Mouse (Mus musculus) ovary, postnatal 10 days (tissue): ENCODE results near the gene Abi3bp.

ENCODE experiments used
- DNase-seq: peaks from one replicate; pipeline ENCODE4 v3.0.0; 2022; ENCODE audit warnings: low spot score

The Abi3bp gene

DNA sequence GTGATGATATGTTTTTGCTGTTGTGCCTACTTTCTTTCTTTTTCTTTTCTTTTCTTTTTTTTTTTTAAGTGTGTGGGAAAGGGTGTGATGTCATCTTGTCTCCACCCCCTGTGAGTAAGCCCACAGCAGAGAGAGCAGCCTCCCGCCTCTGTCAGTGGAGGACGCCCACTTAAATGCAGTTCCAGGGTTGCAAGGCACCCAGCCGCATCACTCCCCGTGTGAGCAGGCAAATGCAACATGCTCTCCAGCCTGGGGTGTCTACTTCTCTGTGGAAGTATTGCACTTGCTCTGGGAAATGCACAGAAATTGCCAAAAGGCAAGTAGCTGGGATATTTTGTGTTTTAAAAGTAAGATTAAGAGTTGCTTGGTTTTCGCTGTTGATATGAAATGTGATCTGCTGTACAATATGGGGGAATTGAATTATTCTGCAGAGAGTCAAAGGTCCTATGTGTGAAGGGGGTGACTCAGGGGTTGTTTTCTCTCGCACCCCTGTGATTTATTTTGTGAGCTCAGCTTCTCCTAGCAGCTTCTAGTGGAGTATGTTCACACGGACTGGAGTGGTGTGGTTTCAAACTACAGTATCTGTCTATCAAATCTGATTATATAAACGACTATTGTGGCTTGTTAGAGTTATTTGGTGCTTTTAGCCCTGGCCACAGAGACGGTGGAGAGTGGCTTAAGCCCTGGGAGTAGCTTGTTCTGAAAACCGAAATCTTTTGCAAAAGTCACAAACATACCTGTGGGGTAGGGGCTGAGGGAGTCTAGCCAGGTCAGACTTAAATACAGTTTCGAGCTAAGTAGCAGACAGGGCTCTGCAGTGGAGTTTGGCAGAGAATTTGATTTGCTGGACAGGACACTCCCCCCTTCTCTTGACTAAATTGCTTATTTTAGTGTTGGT, at the start of gene Abi3bp:
Abi3bp (plus strand) TSS at position 202 of the 898 bp plus-strand sequence.
- peak; percentile 33 for DNase-seq

- no peak for DNase-seq
Observed at GRCm38 (mm10) chr16:56435293-56436185, 42.1 kb upstream of the Abi3bp start.

- no peak for DNase-seq
Observed at GRCm38 (mm10) chr16:56440243-56440642, 37.4 kb upstream of the Abi3bp start.

DNA sequence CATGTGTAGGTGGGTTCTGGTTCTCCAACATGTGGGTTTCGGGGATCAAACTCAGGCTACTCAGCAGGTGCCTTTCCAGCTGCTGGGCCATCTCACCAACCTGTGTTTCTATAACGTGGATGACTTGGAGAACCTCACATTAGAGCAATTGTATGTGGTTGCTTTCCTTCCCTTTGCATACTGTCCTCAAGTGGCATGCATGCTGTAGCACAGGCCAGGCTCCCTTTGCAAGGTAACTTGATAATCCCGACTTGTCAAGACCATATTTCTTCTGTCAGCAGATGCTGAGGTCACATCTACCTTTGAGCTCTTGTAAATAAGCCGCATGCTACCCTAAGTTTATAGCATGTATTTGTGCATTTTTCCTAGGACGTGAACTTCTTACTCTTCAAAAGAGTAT, 36.6 kb upstream of the Abi3bp start:
- no peak for DNase-seq

DNA sequence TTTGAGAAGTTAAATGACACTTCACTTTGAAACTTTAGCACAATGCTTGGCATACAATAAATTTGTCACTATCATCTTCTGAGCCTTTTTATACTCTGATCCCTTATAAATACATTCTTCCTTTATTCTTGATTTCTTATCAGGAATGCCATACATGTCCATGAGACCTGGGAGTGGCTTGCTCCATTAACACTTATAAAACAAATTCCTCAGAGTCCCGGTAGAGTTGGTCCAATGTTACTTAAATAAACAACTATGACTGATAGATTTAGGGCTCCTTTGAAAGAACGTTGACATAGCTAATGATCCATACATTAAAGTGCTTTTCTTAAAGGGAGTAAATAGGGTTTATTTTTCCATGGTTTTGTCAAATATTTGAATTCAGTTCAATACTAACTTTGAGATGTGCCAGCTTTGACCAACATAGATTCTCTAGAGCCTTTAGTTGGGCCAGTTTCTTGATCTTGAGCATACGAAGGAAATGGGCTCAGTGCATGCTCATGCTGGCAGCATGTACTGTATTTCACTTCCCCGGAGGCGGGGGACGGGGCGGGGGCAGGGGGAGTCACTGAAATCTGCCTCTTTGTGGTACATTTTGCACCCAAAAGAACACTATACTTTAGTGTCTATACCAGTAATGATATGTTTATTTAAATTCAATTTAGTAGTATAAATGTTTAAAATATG, 35.9 kb upstream of the Abi3bp start:
- DNase-seq, result no peak

GRCm38 (mm10) chr16:56451482-56451881, 26.2 kb upstream of the Abi3bp start:
- no peak for DNase-seq

- DNase-seq, result no peak
Observed at GRCm38 (mm10) chr16:56451923-56452322, 25.8 kb upstream of the Abi3bp start.

- no peak for DNase-seq
Observed at GRCm38 (mm10) chr16:56458052-56458754, 19.5 kb upstream of the Abi3bp start.

- no peak for DNase-seq
Observed at GRCm38 (mm10) chr16:56473160-56473559, 4.5 kb upstream of the Abi3bp start.

DNA sequence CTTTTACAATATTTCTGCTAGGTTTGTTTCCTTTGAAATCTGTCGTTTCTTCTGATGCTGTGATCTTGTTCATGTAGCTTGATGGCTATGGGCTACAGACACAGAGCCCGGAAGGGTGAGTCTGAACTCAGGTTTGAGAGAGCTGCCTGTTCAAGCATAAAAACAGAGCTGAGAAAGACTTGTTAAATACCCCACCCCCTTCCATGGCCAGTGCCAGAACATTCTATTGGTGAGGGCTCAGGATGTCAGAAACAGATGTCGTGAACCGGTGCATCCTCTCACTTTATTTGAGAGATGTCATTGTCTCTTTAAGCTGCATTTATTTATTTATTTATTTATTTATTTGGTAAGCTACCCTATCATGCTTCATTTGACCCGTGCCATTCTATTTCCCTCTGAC, 2.0 kb upstream of the Abi3bp start:
- DNase-seq, result no peak

DNA sequence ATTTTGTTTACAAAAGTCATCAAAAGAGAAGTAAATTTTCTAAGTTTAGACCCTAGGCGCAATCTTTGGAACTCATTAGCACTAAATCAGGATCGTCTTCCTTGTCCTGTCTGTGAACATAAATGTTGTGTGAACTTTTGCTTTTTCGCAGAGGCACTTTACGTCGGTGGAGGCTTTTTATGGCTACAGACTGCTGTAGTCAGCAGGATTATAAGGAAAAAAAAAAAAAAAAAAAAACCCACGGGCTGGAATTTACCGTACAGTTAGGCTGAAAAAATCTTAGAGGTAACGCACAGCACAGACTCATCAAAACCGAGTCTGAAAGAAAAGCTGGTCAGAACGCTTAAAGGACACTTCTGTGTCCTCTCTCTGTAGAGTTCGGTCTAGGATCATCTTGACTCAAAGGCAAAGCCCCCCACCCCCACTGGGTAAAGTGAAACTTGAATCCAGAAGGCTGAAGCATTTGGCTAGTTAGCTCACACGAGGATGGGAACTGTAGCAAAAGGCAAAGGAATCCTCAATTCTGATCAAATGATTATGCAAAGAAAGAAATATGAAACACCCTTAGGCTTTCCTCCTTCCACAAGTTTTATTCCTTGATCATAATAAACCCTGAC, 1.0 kb downstream of the Abi3bp start:
- DNase-seq, result no peak

DNA sequence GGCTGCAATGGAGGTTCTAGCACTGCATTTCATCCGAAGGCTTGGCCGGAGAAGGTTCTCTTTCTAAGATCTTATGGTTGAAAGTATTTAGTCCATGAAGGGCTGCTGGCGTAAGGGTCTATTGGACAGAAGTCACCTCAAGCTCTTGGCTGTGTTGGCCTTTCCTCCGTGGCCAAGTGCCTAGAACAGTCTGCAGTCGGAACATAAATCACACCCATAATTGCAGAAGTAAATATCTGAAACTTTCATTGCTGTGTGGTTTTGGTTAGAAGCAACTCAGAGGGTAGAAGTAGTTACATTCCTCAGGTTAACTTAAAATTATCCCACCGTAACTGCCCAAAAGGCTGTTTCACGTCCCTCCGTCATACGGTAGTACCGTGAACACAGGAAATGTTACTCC, 5.8 kb downstream of the Abi3bp start:
- DNase-seq, result no peak

GRCm38 (mm10) chr16:56486461-56486860, 8.8 kb downstream of the Abi3bp start:
- DNase-seq, result no peak

DNA sequence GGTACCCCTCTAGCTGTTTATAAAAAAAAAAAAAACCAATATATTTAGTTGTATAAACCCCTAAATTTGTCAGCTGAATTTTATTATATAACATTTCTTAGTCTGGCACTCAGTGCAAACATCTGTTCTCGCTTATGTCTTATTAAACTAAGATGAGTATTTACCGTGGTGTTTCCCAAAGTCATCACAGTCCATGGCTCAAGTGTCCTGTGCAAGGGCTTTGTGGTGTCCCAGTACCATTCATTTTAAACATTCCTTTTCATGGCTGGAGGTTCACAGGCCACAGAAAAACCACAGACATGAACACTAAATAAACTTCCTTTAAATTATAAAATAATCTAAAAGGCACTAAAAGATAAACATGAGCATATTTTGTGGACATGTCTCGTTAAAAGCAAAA, 13.2 kb downstream of the Abi3bp start:
- no peak for DNase-seq

DNA sequence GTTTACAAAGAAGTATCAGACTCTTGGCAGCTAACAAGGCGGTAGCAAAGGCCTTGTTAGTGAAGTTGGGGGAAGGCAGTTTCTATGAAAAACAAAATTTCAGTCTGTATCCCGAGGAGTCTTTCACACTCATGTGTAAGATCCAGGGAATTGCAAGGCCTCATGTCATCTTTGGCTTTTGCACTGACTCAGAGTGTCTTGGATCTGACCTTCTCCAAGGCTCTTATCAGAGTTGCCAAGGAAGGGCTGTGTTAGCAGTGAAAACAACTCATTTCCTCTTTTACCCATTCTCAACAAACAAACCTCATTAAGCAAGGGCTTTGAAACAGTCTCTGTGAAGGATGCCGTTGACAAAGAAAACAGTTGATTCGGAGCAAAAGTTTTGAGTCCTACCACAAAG, 17.6 kb downstream of the Abi3bp start:
- no peak for DNase-seq

DNA sequence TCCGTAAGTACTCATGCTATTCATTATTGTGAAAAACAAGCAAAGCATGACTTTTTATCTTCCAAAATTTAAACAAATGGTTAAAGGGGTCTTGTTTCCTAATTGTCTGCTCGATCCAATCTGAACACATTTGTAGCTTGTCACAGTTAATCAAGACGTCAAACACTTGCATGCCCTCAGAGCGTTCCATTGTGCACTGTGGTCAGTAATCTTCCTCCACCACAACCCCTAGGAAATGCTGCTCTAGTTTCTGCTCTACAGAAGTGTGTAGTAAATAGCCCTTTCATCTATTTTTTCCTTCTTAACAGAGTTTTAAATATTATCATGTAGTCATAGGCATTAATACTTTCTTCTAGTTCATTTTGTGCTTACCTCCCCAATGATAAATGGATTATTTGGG, 19.1 kb downstream of the Abi3bp start:
- DNase-seq, result no peak

DNA sequence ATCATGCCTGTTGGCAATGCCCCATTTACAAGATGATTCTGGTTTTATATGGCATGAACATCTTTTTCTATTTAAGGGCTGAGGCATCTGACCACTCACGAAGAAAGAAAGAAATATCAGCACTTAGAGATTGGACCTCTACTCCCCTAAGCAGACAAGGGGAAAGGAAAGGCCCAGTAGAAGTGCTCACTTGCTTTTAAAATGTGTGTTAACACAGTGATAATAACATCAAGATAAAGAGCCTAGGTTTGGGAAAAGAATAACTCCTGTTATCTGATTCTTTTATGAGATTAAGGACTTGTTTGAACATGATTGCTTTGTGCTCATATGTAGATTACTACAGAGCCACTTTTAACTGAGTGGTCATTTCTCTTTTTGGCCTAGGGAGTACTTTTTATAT, 21.0 kb downstream of the Abi3bp start:
- DNase-seq, result no peak

GRCm38 (mm10) chr16:56500441-56500840, 22.8 kb downstream of the Abi3bp start:
- no peak for DNase-seq

GRCm38 (mm10) chr16:56501101-56501500, 23.4 kb downstream of the Abi3bp start:
- DNase-seq, result no peak

DNA sequence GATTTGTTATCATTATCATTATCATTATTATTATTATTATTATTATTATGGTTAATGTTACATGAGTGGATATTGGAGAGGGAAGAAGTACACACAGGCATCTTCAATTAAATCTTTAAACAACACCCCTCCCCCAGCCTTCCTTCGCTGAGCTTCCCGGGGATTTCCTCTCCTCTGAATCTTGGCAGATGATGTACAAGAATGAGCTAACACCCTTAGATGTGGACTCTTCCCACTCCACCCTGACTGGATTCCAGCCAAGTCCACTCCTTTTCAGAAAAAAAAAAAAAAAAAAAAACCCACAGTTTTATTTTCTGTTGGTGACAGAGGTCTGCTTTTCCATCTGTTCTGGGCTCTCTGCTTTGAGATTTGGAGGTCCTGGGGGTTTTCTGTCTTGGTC, 23.8 kb downstream of the Abi3bp start:
- no peak for DNase-seq

DNA sequence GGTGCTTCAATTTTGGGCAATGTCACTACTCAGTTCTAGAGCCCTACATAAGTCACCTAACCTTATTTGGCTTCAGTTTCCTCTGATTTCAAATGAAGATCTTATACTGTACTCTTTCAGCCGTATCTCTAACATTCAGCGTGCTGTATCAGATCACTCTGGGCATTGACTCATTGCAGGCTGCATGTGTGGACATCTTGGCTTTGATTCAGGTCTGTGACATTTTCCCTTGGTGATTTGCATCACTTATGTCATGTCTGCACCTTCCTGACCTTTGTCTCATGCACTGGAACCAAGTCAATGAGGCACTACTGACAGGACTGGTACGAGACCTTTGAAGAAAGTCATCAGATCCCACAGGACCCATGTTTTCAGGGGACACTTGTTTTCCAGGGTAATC, 24.5 kb downstream of the Abi3bp start:
- no peak for DNase-seq
